Mouse (Mus musculus) spleen, adult 2 months (tissue): ENCODE data around the gene Rab24.

ENCODE experiments used
- CTCF ChIP-seq: fragments of 200-500 bp; IDR thresholded peaks from 2 replicates; pipeline ENCODE4 v1.5.1; 2011; ENCODE audit warnings: mild to moderate bottlenecking, inconsistent platforms; ENCODE audit not compliant: insufficient read depth, insufficient read length, insufficient replicate concordance; ENCODE audit errors: extremely low read depth
- POLR2A ChIP-seq: fragments of 200-500 bp; IDR thresholded peaks from 2 replicates; pipeline ENCODE4 v1.6.1; 2011; ENCODE audit warnings: low read depth, low read length, inconsistent platforms

DNA sequence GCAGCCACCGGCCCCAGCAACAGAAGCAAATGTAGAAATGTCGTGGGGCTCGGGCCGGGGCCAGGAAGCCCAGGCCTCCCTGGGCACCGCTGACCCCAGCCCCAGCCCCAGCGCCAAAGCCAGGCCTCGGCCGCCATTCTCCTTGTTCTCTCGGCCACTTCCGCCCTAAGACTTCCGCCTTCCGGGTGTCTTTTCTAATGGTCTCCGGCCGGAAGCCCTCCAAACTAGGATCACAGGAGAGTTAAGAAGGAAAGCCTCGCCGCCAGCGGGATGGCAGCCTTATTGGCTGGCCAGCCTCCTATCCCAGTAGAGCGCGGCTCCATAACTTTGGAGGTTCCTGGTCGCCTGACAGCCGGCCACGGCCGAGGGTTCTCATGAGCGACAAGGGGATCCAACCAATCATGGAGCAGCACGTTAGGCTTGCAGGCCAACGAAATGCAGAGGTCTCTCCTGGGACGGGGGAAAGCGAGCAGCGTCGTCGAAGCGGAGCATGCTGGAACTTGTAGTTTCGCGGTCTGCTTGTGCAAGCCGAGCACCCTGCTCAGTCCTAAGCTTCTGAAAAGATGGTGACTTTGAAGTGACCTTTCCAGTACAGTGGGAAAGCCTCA lies 40.8 kb upstream of the Rab24 start, which contains the start of gene Lman2:
- TF ChIP-seq CTCF (no peak), POLR2A (peak; percentile 64)
